Mouse (Mus musculus) E14TG2a.4 (cell line): ENCODE data around the gene Ces1c.

ENCODE experiments used
- H3K27me3 ChIP-seq: 2 replicates; pipeline ENCODE4 v1.6.1; 2014; ENCODE audit warnings: low read length, control low read depth; ENCODE audit not compliant: insufficient read depth
- H3K36me3 ChIP-seq: 2 replicates; pipeline ENCODE4 v1.6.1; 2014; ENCODE audit warnings: low read length, control low read depth; ENCODE audit not compliant: insufficient read depth
- H3K4me1 ChIP-seq: replicated peaks from 2 replicates; pipeline ENCODE4 v1.6.1; 2014; ENCODE audit warnings: low read depth, low read length, control low read depth
- H3K4me3 ChIP-seq: replicated peaks from 2 replicates; pipeline ENCODE4 v1.5.1; 2014; ENCODE audit warnings: mild to moderate bottlenecking, low read length
- H3K9me3 ChIP-seq: 2 replicates; pipeline ENCODE4 v1.6.1; 2014; ENCODE audit warnings: low read length, control low read depth
- CTCF ChIP-seq: conservative IDR thresholded peaks from 2 replicates; pipeline ENCODE4 v1.5.1; 2014; ENCODE audit warnings: low read length
- NANOG ChIP-seq: IDR thresholded peaks from 2 replicates; pipeline ENCODE4 v1.6.1; 2014; ENCODE audit warnings: borderline replicate concordance, low read length, mixed read lengths
- POU5F1 ChIP-seq: IDR thresholded peaks from 2 replicates; pipeline ENCODE4 v1.6.1; 2014; ENCODE audit warnings: low read length, borderline replicate concordance

Gene Ces1c

GRCm38 (mm10) chr8:93140696-93141095 lies 9.6 kb upstream of the Ces1c start:
- Histone ChIP-seq H3K4me3 (no peak overlapping the region), H3K36me3 (no peaks in the 10 kb centered on the region), H3K9me3 (no peaks in the 10 kb centered on the region), H3K4me1 (no peaks in the 10 kb centered on the region), H3K27me3 (no peaks in the 10 kb centered on the region)
- peak; percentile 47 for TF ChIP-seq CTCF
- no peak for TF ChIP-seq POU5F1

DNA sequence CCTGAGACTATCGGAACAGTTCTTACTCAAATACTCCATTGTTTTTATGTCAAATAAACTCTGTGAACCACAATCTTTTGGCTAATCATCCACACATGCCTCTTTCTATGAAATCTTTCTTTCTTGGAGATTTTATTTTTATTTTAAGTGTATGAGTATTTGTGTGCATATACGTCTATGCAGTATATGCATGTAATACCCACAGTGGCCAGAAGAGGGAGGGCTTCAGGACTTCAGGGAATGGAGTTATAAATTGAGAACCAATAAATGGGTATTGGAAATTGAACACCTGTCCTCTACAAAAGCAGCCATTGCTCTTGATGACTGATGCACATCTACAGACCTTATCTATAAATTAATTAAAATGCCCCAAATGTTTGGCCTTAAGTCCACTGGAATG lies 1.1 kb upstream of the Ces1c start:
- no peaks in the 10 kb centered on the region for H3K9me3 ChIP-seq
- H3K4me1 ChIP-seq, result no peaks in the 10 kb centered on the region
- H3K27me3 ChIP-seq, result no peaks in the 10 kb centered on the region
- H3K36me3 ChIP-seq, result no peaks in the 10 kb centered on the region
- TF ChIP-seq NANOG, result no peak
- no peak for TF ChIP-seq POU5F1
- TF ChIP-seq CTCF, result no peak
- H3K4me3 ChIP-seq, result no peak overlapping the region

DNA sequence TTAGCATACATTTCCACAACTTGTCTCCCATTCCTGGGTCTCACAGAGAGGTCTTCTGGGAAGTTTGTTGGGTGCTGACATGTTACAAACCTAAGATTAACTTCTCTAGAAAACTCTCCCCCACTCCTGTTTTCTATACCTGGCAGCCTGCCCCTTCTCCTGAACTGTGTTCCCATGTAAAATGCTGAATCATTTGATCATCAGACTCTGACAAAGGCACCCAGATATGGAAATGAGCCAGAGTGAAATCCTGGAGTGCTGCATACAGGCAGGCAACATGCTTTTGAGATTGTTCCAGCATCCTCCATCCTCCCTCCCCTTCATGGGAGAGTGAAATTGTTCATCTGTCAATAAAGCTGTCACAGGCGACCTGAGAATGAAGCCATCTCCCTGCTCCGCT lies 4.6 kb downstream of the Ces1c start:
- no peaks in the 10 kb centered on the region; the same call in 1 of the 2 replicates for H3K27me3 ChIP-seq
- no peaks in the 10 kb centered on the region for H3K36me3 ChIP-seq
- H3K4me1 ChIP-seq, result no peaks in the 10 kb centered on the region
- TF ChIP-seq CTCF (no peak), NANOG (no peak), POU5F1 (no peak)
- no peaks in the 10 kb centered on the region for H3K9me3 ChIP-seq
- no peak overlapping the region for H3K4me3 ChIP-seq

DNA sequence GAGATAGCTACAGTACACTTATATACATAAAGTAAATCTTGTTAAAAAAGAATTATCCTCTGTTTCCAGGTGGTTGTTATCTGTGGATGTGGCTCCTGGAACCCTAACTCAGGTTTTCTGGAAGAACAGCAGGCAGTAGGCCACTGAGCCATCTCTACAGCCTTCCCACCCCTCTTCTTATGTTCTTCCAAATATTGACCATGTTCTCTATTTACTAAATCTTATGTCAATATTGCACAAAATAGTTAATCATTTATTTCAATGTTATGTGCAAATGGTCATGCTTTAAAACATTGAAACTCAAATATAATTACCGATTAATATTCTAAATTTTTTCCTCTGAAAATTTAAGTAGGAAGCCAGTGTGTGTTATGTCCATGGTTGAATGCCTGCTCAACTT lies 9.1 kb downstream of the Ces1c start:
- Histone ChIP-seq H3K36me3 (no peaks in the 10 kb centered on the region), H3K4me3 (no peak overlapping the region), H3K4me1 (no peaks in the 10 kb centered on the region), H3K9me3 (no peaks in the 10 kb centered on the region), H3K27me3 (no peaks in the 10 kb centered on the region; the same call in 1 of the 2 replicates)
- TF ChIP-seq POU5F1 (no peak), CTCF (no peak), NANOG (no peak)

- Histone ChIP-seq H3K36me3 (no peaks in the 10 kb centered on the region), H3K4me3 (no peak overlapping the region), H3K9me3 (no peaks in the 10 kb centered on the region), H3K27me3 (no peaks in the 10 kb centered on the region), H3K4me1 (peaks cover 17% of the 10 kb centered on the region)
- TF ChIP-seq CTCF (peak; percentile 26; the same call in 1 of the 2 replicates), NANOG (no peak), POU5F1 (no peak)
Measured at GRCm38 (mm10) chr8:93095376-93095775, 35.7 kb downstream of the Ces1c start.

DNA sequence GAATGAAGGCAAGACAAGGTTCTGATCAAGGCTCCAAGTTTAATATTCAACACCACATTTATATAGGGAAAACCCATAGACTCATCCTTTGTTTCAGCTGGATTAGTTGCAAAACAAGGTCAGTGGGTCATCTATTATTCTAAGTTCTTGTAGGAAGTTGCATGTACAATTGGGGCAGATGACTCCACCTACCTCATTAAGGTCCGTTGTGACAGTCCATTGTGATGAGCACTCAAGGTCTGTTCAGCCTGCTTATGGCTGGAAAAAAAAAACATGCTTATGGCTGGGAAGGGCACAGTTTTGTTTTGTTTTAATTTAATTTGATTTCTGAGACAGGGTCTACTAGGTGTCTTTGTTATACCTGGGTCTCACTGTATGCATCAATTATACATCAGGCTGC lies 39.8 kb downstream of the Ces1c start:
- Histone ChIP-seq H3K9me3 (peaks cover 5% of the 10 kb centered on the region; the same call in 1 of the 2 replicates), H3K4me1 (peaks cover 22% of the 10 kb centered on the region), H3K4me3 (no peak overlapping the region), H3K27me3 (no peaks in the 10 kb centered on the region; the same call in 1 of the 2 replicates), H3K36me3 (no peaks in the 10 kb centered on the region)
- TF ChIP-seq CTCF (no peak), NANOG (peak; percentile 85)

GRCm38 (mm10) chr8:93088686-93089122 lies 42.4 kb downstream of the Ces1c start:
- no peak for TF ChIP-seq POU5F1

GRCm38 (mm10) chr8:93088193-93088592 lies 42.9 kb downstream of the Ces1c start:
- H3K36me3 ChIP-seq, result no peaks in the 10 kb centered on the region
- no peaks in the 10 kb centered on the region; the same call in 1 of the 2 replicates for H3K27me3 ChIP-seq
- peaks cover 5% of the 10 kb centered on the region; the same call in 1 of the 2 replicates for H3K9me3 ChIP-seq
- peaks cover 22% of the 10 kb centered on the region for H3K4me1 ChIP-seq
- TF ChIP-seq CTCF (no peak), NANOG (no peak), POU5F1 (no peak)
- H3K4me3 ChIP-seq, result no peak overlapping the region

More at GRCm38 (mm10) chr8:93088686-93089122, 42.4 kb downstream of the Ces1c start:
- Histone ChIP-seq H3K36me3 (no peaks in the 10 kb centered on the region), H3K4me1 (peaks cover 22% of the 10 kb centered on the region), H3K4me3 (no peak overlapping the region), H3K9me3 (peaks cover 5% of the 10 kb centered on the region; the same call in 1 of the 2 replicates), H3K27me3 (no peaks in the 10 kb centered on the region; the same call in 1 of the 2 replicates)

- H3K36me3 ChIP-seq, result no peaks in the 10 kb centered on the region
- H3K4me1 ChIP-seq, result 0 out of 2 replicates have a peak, but pooled peaks cover 3% of the 10 kb centered on the region
- no peak for TF ChIP-seq CTCF
- TF ChIP-seq NANOG, result no peak
- no peak for TF ChIP-seq POU5F1
- H3K9me3 ChIP-seq, result no peaks in the 10 kb centered on the region
- no peaks in the 10 kb centered on the region for H3K27me3 ChIP-seq
- no peak within 1 kb of the TSS for H3K4me3 ChIP-seq
Measured at GRCm38 (mm10) chr8:93079887-93080286, 51.2 kb downstream of the Ces1c start, which contains the start of gene Ces1b. TSS of gene Ces1b (minus strand) at chr8:93080017.
